In the genomic region with DNA sequence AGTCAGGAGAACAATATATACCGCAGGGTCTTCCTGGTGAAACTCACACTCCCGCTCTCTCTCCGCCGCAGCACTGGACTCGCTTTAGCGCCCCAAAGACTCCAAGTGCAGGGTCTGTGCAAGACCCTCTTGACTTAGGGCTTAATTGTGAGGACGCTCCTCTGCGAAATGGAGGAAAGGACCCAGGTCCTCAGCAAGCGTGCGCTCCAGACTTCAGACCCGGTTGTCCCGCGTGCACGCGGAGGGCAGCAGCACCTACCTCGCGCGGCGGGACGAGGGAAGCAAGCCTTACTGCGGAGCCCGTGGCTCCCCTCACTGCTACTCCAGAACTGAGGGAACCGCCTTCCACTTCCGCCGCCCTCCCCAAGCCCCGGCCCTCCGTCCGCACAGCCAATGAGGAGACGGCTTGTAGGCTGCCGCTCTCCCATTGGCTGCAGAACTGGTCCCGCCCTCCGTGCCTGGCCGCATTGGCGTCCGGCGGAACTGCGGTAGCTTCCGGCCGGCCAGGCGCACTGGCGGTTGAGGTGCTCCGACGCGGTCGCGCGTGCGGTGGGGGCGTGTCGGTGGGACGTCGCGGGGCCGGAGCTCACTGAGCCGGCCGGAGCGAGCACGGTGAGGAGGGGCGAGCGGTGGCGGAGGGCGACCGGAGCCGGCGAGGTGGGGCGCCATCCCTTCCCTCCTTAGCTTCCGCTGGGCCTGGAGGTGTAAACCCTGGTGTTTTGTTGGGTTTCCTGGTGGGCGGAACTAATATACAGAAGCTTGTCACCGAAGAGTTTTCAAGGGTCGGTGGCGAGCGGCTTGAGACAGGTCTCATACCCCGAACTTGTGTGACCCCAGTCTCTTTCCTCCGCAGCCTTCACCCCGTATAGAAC, we compare ENCODE assay signal across 7 mouse cellular contexts. TPM values are rescaled to one million over a fixed set of nuclear protein-coding genes. Genes with fewer than 3 reads are reported as not detected.
DNase-seq lines count a peak whose midpoint lies in the region; ATAC-seq lines count a peak whose summit lies in the region.

A gene (plus strand): TSS at position 465 of the 872 bp plus-strand sequence.

- peaks cover 14% of the 10 kb centered on the region; the same call in 1 of the 2 replicates for H3K36me3 ChIP-seq in intestine, embryonic 15.5 days
- peaks cover 71% of the 10 kb centered on the region for H3K36me3 ChIP-seq in midbrain, embryonic 10.5 days

- H3K4me1 ChIP-seq in intestine, embryonic 15.5 days (replicated peaks): peaks cover 33% of the 10 kb centered on the region
- peaks cover 50% of the 10 kb centered on the region for H3K4me1 ChIP-seq in midbrain, embryonic 10.5 days

- H3K27me3 ChIP-seq in intestine, embryonic 15.5 days (replicated peaks): no peaks in the 10 kb centered on the region
- no peaks in the 10 kb centered on the region for H3K27me3 ChIP-seq in midbrain, embryonic 10.5 days (ENCODE audit: low read depth, poor library complexity, severe bottlenecking)

- WGBS in intestine, embryonic 15.5 days: under 1% methylated on average over 74 of the region's 75 CpGs
- WGBS in midbrain, embryonic 10.5 days: under 1% methylated on average over 75 of the region's 75 CpGs

- DNase-seq in adrenal gland, adult 2 months: peak; percentile 98
- DNase-seq in embryo, embryonic 11.5 days (ENCODE audit: low read depth, low spot score): peak; percentile 92
- peak; percentile 90 to 95 for DNase-seq in gastrocnemius, postnatal 36 days
- DNase-seq in left cerebral cortex, postnatal 25 days (ENCODE audit: low spot score in 2 of 2): peak; percentile 95 to 98
- DNase-seq in midbrain, embryonic 10.5 days (ENCODE audit: low spot score): peak; percentile 96
- DNase-seq in right cerebral cortex, postnatal 4 days: peak; percentile 93

- peak within 1 kb of the TSS; percentile 91 for H3K27ac ChIP-seq in intestine, embryonic 15.5 days
- peak within 1 kb of the TSS; percentile 88 for H3K27ac ChIP-seq in midbrain, embryonic 10.5 days (replicated peaks)

- peak within 1 kb of the TSS; percentile 91 for H3K9ac ChIP-seq in intestine, embryonic 15.5 days

- H3K9me3 ChIP-seq in intestine, embryonic 15.5 days: no peaks in the 10 kb centered on the region
- no peaks in the 10 kb centered on the region for H3K9me3 ChIP-seq in midbrain, embryonic 10.5 days (replicated peaks)

- peak within 1 kb of the TSS; percentile 89 for H3K4me3 ChIP-seq in intestine, embryonic 15.5 days (replicated peaks)
- H3K4me3 ChIP-seq in midbrain, embryonic 10.5 days: peak within 1 kb of the TSS; percentile 89

- peak; percentile 100 for ATAC-seq in intestine, embryonic 15.5 days

- H3K4me2 ChIP-seq in intestine, embryonic 15.5 days (replicated peaks): peak within 1 kb of the TSS; percentile 88

- intact Hi-C loops in gastrocnemius, postnatal 36 days (cut with DNase I): loop anchor here (2.0 kb wide), 1 partner anchor 56 kb away; a partner anchor contains a TSS
- intact Hi-C loops in left cerebral cortex, postnatal 25 days (cut with DNase I): loop anchor here (1.0 to 5.0 kb wide), 2 partner anchors 32 to 44 kb away; a partner anchor contains a TSS

RNA-seq across cellular contexts. Expression of the gene that starts here (rescaled TPM):
- 1 to 10 TPM; 4.6 to 8.7 TPM for total RNA-seq in adrenal gland, adult 2 months (2021)
- 6.9 and 7.1 TPM in 2 replicates for polyA plus RNA-seq in adrenal gland, adult 2 months (2012; rRNA removed)
- total RNA-seq in gastrocnemius, postnatal 36 days (2021): under 1 TPM in 1 of 2 experiments, not detected in 1; 0.94 TPM
- 14.0 and 14.2 TPM in 2 replicates for polyA plus RNA-seq in intestine, embryonic 15.5 days (2015; fragmentation: Nextera tagmentation; extraction: Ambion mirVana)
- 10 to 100 TPM; 17.7 to 18.8 TPM for total RNA-seq in left cerebral cortex, postnatal 25 days (2021)
- 18.6 and 18.8 TPM in 2 replicates for polyA plus RNA-seq in midbrain, embryonic 10.5 days (2016; fragmentation: Nextera tagmentation; extraction: Ambion mirVana)

Comparison
In these comparisons a context has a peak if more than half of its experiments do, and no peak if none do; other contexts are left out.
1. Peak in every context shown above with its lines: DNase-seq, ATAC-seq, H3K4me3 ChIP-seq and H3K27ac ChIP-seq.
2. Peak in DNase-seq in gastrocnemius, postnatal 36 days; RNA of the gene not detected or under 1 TPM.